Mouse (Mus musculus) layer of hippocampus, adult 9-10 months (tissue): ENCODE measurements at regions not wholly inside any gene's neighbourhood (a gene's known extent, or its start where the extent isn't known, plus 50 kb on each side); places are given as distances from the start of the nearest gene placed in this dataset.
"Not testable (repeated sequence)": the region's sequence is repeated elsewhere in the genome, so short reads cannot be mapped to it uniquely, and the experiment has no call there.

ENCODE experiments used
- DNase-seq: peaks from one replicate; pipeline ENCODE4 v3.0.0; 2022; ENCODE audit warnings: low spot score

GRCm38 (mm10) chr15:43581246-43581645, 3447.1 kb downstream of the 9330182O14Rik start:
- DNase-seq: no peak

DNA sequence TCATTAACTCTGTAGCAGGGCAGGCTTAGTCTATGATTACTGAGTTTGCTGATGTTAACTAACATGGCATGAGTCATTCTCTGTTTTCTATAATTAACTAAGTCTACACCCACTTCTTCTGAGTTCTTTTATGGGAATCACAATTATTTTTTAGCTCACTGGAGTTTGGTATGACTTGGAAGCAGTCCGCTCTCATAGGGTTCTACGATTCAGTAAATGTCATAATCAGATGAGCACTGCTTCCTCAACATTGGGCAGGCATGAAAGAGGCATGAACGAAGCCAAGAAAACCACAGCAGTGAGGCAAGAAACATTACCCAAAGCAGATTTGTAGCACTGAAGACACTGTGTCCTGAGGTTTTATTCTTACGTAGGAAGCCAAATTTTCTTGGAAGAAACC, 3451.6 kb downstream of the 9330182O14Rik start:
- DNase-seq: no peak

DNA sequence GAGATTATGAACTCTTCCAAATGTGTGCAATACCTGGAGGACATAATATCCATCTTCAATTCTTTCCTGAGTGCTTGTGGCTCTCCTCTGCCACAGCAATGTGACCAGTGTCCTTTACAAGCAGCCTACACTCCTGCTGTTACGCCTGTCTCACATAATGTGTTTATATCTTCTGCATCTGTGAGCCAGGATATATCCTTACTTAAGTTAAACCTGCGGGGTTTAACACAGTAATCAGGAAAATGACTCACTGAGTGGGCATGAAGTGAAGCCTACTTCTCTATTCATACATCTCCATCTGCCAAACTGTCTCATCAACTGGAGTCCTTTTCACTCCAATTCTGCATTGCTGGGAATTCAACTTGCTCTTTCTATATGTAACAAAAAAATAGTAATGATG, 3453.9 kb downstream of the 9330182O14Rik start:
- peak; percentile 36 for DNase-seq

DNA sequence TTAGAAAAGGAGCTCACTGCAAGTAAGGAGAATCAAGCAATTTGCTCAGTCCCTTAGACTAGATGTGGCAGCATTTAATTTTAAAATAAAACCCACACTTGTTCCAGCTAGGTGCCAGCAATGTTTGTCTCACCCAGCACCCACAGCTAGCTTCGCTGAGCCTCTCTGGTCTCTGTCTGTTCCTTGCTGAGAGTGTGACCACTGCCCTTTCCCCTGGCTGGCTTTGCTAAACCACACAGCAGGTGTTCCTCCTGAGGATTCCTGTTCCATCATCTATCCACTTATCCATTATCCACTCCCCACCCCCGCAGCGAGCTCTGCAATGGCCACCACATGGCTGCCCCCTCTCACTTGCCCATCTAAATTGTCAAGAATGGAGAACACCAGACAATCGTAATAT, 3473.5 kb downstream of the 9330182O14Rik start:
- DNase-seq: no peak

GRCm38 (mm10) chr15:43609901-43610300, 3475.7 kb downstream of the 9330182O14Rik start:
- DNase-seq: peak; percentile 48

DNA sequence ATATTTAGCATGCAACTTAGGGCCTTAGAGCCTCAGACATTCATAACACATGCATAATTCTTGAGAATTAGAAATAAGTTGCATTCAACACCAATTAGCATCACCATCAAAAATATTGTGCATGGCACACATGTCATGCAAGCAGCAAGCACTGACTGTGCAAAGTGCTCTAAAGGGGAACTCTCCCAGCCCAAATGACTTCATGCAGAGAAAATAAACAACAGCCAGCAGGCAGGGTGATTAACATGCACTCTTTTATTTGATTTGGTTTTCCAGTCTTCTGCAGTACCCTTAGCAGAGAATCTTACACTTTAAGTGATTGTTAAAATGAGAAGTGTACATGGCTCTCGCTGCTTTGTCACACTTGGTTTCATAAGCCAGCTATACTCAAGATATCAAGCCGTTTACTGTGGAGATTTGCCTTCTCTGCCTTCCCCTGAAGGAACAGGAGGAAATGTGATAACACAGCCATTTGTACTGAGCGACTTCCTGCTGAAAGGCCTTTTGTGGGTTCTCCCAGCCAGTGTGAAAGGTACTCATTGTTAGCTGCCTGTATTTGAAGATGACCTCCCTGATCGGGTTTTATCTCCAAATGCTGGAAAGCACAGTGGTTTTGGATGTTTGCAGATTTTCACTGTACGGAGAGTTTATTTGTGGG, 3480.0 kb downstream of the 9330182O14Rik start:
- no peak for DNase-seq

GRCm38 (mm10) chr15:43615727-43616126, 3481.6 kb downstream of the 9330182O14Rik start:
- DNase-seq: no peak

DNA sequence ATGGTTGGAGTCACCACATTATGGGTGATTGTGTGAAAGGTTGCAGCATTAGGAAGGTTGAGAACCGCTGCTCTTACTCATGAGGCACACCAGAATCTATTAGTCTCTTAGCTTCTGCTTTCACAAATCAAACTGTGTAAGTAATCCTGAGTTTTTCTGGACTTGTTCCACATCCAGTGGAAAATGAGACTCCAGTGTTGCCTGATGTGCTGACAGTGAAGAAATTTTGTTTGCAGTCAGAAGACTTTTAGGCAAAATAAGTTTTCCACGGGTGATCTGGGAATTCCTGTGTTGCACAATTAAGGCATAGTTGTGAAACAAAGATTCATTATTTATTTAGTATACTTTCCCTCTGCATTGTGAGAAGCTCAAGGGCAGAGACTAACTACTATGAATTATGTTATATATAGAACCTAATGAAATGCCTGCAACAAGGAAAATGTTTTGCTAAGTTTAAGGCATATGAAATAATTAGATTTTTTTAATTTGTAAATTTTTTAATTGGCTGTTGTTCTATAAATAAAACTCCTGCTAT, 3490.3 kb downstream of the 9330182O14Rik start:
- DNase-seq: no peak

GRCm38 (mm10) chr15:43625021-43625510, 3490.9 kb downstream of the 9330182O14Rik start:
- DNase-seq: no peak

DNA sequence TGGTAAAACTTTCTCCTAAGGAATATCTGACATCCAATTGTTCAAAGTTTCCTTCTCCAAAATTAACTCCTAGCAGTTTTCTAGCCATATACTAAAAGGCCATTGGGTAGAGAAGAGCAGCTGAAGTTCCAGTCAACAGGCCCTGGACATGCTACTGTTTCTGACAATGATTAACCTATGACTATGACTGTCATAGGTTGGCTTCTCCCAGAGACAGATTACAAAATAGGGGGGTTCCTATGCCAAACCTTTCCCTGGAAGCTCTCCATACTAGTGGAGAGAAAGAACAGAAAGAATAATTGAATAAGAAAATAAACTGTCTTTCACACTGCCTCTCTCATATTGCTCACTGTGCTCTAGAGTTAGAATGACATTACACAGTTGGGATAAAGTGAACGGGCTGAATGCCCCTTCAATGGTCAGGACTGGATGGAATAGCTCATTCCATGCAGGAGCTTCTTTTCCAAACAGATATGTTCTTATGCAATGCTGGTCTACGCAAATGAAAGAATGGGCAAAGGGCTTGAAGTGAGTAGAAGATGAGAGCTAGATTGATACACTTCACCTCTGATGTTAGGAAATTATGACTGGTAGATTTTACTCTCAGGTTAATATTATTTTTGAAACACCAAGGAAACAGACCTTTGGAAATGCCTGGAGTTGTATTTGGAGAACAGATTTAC, 3516.8 kb downstream of the 9330182O14Rik start:
- DNase-seq: no peak

DNA sequence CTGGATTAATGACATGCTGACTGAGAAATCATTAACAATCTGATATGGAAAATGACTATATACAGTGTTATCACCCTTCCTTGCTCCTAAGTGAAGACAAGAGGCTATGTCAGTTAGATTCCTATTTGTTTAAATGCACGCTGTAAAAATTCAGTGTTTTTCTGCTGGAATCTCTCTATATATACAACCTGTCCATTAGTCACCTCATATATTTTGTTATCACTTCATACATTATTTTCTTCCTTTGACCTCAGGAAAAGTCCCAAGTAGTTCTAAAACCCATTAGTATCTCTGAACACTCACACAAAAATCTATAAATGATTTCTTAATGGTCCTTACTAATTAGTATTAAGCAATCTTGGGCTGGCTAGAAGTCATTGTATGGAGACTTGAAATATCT, 3529.5 kb downstream of the 9330182O14Rik start:
- DNase-seq: no peak

DNA sequence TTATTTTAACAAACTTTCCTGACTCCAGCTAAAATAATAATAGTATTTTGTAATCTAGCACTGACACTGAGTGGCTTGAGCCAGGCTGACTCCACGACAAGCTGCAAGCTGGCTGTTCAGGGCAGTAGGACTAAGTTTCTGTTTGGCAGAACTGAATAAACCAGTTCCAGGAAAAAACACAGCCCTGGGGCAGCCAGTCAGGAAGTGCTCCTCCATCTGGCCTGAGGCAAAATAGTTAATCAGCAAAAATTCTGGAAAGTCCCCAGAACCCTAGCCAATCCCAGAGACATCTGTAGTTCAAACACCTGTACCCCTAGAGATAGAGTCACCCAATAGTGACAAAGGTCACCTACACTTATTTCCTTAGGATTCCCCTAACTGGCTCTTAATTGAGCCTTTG, 3544.7 kb downstream of the 9330182O14Rik start:
- no peak for DNase-seq

GRCm38 (mm10) chr15:43682176-43682575, 3548.0 kb downstream of the 9330182O14Rik start:
- no peak for DNase-seq

GRCm38 (mm10) chr15:43691998-43692397, 3557.8 kb downstream of the 9330182O14Rik start:
- not testable (repeated sequence) for DNase-seq

DNA sequence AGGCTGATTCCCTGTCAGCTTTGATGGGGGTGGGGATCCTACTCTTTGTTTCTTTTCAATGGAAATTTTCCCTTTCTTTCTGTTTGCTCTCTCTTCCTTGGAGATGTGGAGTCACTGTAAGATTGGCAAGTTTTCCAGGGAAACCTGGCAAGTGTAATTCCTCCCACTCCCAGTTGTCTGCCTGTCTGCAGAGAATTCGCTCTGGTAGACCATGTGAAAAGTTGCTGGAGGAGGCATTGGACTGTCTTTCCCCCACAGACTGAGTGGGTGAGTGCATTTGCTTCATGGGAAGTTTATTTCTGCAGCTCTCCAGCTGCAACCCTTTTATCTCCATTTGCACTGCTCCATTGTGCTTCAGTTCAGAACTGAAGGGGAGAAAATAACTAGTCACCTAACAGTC, 3561.3 kb downstream of the 9330182O14Rik start:
- DNase-seq: peak; percentile 45

DNA sequence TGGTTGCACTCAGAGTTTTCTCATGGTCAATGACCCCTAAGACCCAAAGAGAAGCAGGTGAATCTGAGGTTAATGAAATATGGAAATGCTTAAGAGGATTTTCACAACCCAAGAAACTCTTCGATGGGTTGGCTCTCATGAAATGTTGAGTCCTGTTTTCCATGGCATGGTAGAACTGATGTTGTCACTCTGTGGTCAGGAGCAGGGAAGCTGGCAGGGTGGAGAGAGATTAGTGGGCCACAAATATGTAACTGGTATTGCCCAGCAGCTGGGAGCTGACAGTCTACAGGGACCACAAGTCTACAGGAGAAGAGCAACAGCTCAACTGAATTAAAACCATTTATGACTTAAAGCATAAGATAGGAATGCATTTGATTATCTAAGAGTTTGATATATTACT, 3582.9 kb downstream of the 9330182O14Rik start:
- DNase-seq: no peak

DNA sequence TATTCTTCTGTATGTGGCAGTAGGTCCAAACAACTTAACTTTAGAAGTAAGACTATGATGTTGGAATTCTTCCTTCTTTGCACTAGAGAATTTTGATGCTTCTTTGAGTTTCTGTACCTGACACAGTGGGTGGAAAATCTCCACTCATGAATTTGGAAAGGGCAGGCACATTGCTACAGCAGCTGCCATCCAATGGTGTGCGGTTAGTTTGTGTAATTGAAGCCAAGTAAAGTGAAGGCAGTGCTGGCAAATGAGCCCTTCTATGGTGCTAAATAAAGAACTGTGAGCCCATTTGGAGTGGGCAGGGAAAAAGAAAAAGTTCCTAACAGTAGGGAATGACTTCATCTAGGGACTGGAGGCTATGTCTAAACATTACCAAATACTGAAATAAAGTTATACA, 3583.4 kb downstream of the 9330182O14Rik start:
- no peak for DNase-seq

DNA sequence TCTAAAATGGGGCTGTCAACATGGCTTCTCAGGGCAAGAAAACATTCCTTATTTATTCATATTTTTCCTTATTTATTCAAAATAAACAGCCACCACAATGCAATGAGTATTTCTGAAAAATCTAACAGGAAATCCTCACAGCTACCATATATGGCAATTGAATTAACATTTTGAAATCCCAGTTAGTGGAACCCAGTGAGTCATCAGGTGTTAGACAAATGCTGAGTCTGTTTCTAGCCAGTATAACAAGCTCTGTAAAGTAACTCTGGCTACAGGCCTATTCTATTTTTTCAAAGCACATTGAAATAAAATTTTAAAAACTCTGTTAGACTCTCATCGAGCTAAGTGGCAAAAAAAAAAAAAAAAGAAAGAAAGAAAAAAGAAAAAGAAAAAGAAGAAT, 3586.8 kb downstream of the 9330182O14Rik start:
- DNase-seq: no peak

DNA sequence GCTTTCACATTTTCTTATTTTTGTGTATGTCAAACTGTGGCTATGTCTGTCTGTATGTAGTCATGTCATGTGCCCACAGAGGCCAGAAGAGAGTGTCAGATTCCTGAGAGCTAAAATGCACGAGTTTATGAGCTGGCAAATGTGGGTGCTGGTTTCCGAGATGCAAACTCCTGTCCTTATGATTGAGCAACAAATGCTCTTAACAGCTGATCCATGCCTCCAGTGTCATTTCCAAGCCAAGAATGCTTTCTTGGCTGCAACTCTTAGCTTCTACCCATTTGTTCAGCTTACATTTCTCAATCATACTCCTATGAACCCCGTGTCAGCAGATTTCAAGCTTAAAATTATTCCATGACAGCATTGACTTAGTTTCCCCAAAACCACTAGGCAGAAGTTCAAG, 3601.5 kb downstream of the 9330182O14Rik start:
- no peak for DNase-seq

GRCm38 (mm10) chr15:43758256-43758655, 3624.1 kb downstream of the 9330182O14Rik start:
- DNase-seq: peak; percentile 42

GRCm38 (mm10) chr15:43764606-43765005, 3630.4 kb downstream of the 9330182O14Rik start:
- DNase-seq: peak; percentile 51

GRCm38 (mm10) chr15:43772718-43773117, 3638.6 kb downstream of the 9330182O14Rik start:
- DNase-seq: peak; percentile 42

- DNase-seq: not testable (repeated sequence)
Measured at GRCm38 (mm10) chr15:43782126-43782632, 3648.0 kb downstream of the 9330182O14Rik start.
